Mouse (Mus musculus) left cerebral cortex, adult 9 months (tissue): Measurements from ENCODE around the gene Nfe2l2.
"Not testable (repeated sequence)": the region's sequence is repeated elsewhere in the genome, so short reads cannot be mapped to it uniquely, and the experiment has no call there.

ENCODE experiments used
- DNase-seq, 2 experiments: peaks; one replicate each; pipeline ENCODE4 v3.0.0; 2022; ENCODE audit warnings: low spot score in 2 of 2

The Nfe2l2 gene

DNA sequence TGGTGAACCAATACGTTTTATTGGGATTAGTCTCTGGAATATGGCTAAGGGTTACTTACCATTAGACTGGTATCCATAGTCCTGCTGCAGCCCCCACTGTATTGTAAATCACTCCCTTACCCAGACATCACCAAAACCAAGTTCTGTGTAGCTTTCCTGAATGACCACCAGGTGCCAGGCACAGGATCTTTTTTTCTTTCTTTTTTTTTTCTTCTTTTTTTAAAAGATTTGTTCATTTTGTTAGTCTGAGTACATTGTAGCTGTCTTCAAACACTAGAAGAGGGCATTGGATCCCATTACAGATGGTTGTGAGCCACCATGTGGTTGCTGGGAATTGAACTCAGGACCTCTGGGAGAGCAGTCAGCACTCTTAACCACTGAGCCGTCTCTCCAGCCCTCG is 8.6 kb upstream of the Nfe2l2 start:
- DNase-seq, result no peak

DNA sequence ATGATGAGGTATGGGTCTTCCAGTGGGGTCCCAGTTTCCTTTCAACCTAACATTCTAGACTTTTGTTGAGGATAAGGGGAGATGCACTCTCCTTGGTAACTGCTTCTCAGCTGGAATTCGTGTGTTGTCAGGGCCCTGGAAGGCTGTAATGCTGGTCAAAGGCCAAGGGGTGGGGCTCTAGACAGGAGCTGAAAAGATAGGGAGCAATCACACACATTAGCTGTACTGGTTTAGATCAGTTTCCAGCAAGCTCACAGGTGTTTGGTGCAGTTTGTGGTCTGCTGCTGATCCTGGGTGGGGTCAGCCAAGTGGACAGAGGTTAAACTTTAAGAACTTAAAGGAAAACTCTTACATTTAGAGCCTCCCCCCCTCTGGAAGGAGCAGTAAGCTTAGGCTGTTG is 3.0 kb upstream of the Nfe2l2 start:
- DNase-seq, result no peak

DNA sequence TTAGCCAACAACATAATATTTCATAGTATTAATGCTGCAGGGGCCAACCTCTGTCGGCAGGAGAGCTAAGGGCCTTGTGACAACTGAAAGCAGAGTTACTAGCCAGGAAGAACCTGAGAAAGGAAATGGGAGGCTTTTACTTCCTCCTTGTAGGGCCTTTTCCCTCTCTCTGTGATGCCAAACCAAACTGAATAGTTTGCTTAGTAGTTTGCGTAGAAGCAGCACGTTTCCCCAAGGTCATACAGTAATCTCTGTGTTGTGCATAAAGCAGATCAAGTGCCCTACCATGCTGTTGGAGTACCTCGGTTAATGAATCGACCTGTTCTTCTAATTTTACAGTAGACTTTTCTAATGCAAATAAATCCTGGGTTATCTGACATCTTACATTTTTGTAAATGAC is 2.0 kb upstream of the Nfe2l2 start:
- DNase-seq, result no peak

DNA sequence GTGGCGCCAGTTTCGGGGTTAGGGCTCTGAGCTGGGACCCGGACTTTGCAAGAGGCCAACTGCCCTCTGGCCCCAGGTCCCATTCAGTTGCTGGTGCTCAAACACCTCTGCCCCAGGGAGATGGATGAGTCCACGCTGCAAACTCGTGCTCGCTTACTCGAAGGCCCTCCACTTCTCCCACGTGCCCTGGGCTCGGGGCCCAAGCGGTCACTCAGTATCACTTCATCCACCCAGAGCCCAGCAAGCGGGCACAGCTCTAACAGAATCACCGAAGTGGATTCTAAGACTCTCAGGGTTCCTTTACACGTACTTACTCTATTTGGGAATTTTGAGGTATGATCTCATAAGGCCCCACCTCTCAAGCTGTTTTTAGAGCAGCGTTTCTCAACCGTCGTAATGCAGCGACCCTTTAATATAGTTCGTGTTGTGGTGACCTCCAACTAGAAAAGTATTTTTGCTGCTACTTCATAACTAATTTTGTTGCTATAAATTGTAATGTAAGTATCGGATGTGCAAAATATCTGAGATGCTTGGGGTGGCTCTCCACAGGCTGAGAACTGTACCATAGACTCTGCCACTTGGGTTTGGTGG is 816 bp upstream of the Nfe2l2 start:
- DNase-seq, result no peak

DNA sequence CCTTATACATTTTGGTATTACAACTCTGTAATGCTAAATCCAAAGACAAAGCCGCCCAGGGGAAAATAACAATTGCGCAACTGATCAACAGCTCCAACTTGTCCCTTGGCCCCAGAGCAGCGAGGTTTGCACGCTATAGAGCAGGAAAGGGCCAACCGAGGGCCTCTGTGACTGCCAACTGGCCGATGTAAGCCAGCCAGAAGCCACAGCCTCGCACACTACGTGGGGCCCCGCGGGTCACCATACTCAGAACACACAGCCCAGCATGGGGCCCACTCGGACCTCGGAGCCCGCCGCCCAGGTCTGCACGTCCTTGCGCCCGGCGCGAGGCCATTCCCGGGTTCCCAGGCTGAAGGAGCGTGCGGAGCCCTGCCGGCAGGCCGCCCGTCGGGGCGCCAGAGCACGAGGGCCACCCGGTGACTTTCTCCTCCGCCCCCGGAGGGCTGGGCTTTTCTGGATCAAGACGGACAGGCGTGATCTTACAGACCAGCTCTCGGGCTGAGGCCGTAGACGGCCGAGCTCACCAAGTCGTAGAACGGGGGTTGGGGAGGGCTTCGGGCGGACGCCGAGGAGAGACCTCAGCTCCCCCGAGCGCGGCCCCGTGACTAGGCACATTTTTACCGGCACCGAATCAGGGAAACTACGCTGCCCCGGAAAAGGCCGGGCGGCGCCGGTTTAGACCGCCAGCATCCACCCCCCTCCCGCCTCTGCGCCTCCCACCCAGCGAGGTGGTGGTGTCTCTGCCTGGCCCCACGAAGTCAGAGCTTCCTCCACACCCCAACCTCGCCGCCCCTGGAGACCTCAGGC is 863 bp downstream of the Nfe2l2 start:
- DNase-seq, result peak; percentile 42 to 76

DNA sequence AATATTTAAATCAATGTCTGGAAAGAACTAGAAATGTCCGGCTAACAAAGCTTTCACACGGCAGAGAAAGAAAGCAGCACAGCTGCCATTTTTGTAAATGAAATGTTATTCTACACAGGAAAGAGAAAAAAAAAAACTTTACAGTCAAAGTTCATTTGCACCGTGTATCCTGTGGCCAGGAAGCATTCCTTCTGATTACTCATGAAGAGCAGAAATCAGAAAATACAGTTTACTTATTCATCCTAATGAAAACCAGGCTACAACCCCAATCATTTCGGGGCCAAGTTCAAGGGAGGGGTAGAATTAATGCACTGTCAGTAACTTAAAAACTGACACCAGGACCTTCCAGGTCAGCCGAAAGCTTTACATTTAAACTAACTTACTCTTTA is 1.9 kb downstream of the Nfe2l2 start:
- DNase-seq, result no peak

DNA sequence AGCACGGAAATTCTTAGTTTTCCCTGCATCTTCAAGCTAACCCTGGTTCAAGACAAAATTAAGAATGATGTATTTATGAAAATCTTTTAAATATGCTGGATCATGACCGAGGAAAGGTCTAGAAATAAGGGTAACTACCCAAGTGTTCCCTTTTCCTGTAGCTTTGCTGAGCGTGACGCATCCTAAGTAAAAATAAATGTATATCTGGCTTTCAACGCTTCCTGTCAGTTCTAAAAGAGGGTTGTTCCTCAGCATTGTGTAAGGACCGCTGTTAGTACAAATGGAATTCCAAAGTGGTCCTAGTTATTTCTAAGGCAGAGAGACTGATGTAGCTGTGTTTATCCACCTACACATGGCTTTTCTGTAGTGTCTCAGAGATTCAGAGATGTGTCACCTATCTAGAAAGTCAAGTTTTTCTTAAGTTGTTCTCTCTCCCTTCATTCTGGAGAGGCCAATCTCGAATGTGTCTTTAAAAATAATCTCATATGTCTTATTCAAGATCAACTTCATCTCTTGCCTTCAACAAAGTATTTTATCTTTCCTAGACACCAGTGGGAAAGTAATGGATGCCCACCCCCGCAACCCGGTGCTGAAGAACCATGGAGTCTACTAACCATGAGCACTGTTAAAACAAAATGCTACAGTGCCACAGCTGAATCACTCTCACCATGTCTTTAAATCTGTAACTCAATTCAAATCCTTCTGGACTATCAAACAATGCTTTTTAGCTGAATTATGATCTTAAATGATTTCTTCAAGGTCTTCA is 2.4 kb downstream of the Nfe2l2 start:
- no peak for DNase-seq

DNA sequence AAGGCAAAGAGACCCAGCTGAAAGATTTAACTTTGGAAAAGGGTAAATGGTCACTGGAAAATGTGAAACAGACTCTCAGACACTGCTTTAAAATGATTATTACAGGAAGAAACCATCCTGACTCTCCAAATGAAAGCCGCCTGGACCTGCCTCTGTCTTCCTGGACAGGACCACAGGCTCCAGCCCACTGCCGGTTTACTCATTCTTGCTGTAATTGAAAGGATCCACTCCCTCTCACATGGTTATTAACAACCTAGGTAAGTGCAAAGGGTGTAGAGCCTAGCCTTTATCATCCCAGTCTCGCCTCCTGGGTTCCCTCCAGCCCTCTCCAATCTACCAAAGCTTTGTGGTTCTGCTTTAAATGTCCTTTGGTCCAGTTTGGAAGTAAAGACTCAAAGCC is 3.2 kb downstream of the Nfe2l2 start:
- DNase-seq, result no peak

DNA sequence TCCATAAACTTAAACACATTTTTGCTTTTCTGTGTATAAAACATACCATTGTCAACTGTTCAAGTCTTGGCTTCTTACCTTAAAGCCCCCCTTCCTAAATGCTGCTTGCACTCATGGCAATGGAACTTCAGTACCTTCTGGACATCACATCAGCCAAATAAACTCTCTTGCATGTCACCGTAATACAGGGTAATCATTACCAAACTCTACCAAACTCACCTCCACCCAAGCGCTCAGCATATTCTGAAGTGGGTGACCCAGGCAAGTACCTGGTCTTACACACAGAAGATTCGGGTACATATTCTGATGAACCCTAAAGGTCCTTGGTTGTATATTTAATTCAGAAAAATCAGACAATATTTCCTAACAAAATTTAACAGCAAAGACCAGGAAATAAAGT is 3.9 kb downstream of the Nfe2l2 start:
- no peak for DNase-seq

DNA sequence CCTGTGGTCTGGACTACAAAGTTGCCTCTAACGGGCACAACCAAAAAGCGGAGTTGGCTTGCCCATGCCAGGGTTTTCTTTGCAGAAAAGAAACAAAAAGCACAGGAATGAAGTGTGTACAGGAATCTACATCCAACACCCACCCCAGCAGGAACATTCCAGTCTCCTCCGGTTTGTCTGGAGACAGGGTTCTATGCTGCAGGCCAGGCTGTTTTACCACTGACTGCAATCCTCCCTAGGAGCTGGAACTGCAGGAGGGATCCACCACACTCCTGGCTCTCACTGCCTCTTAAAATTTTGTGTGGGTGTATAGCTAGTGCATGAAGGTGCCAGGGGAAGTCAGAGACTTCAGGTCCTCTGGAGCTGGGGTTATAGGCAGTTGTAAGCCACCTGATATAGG is 5.6 kb downstream of the Nfe2l2 start:
- no peak for DNase-seq

DNA sequence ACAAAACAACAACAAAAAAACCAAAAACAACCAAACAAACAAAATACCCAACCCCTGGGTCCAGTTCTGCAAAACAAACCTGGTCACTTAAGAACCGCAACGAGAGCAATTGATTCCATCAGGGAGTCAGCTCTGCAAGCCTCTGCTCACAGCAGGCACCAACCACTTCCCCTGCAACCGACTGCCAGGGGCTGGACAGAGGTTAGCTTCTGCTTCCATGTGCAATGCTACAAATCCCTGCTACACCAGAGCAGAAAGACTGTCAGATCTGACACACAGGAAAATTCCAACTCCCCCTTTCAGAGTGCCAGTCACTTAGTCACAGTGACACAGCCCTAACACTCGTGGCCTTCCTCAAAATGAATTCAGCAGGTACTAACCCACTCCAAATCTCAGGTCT is 6.4 kb downstream of the Nfe2l2 start:
- DNase-seq, result no peak

DNA sequence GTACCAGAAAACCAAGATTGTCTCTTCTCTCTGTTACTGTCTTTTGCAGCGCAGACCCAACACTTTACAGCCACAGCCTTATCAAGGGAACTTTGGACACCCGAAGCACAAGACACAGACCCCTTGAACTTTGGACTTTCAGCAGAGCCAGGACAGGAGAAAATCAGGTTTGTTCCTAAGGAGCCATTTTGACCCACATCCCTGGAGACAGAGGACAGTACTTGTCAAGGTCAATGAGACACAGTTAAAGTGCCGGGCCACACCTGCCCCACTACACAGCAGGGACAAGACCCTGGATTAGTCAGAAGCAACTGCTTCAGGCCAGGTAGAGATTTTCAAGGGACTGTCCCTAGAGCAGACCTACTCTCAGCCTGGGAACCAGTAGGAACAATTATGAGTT is 7.2 kb downstream of the Nfe2l2 start:
- DNase-seq, result no peak

DNA sequence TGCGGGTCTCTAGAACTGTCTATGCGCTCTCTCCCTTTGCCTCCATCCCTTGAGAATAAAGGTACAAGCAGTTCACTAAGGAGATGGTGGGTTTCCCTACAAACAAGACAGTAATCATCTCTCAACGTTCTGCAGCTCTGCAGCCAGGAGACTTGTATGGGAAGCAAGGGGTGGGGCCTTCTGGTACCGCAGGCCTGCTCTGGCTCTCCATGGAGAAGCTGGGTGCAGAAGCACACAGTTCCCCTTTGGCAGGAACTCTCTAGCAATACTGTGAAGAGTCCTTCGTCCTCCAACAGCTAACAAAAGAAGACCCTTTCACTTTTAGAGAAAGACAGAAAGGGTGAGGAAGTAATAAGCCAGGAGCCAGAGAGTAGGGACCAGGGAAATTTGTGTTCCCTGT is 8.1 kb downstream of the Nfe2l2 start:
- DNase-seq, result no peak

DNA sequence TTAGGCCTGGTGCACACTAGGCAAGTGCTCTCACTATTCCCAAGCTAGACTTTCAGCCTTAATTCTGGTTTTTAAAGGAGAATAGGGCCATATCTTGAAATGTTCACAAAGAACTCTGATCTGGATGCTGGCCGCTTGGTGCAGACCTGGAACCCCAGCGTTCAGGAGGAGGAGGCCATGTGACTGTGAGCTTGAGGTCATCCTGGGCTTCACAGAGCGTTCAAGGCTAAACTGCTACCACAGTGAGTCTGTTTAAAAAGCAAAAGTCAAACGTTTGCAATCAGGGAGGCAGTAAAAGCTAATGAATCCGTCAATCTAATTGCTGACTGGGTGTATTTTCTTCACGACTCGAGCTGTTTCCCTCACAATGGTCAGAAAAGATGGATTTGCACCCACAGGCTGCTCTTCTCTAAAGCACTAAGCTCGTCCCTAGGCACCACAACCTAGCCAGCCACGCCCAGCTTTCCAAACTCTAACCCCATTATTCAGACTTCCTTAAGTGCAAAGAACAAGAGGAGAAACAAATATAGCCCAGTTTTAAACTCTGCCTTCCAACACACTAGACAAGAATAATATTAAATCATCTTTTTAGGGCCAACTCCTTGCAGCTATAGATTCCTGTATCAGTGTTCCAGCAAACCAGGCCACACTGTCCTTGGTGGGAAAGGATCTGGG is 8.6 kb downstream of the Nfe2l2 start:
- no peak for DNase-seq

DNA sequence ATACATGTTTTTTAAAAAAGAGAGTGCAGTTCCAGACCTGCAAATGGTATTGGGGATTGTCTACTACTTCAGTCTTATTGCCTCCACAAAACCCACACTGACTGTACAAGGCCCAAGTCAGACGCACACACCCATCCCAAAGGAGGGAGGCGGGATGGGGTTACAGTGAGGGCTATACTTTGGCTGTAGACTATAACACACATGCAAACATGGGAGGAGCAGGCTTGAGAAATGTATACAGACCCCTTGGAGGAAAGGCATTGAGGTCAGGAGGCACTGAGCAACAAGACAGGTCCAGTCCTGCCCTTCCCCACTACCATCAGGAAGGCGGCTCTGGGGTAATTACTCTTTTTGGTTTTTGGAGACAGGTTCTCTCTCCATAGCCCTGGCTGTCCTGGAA is 9.5 kb downstream of the Nfe2l2 start:
- not testable (repeated sequence) for DNase-seq

DNA sequence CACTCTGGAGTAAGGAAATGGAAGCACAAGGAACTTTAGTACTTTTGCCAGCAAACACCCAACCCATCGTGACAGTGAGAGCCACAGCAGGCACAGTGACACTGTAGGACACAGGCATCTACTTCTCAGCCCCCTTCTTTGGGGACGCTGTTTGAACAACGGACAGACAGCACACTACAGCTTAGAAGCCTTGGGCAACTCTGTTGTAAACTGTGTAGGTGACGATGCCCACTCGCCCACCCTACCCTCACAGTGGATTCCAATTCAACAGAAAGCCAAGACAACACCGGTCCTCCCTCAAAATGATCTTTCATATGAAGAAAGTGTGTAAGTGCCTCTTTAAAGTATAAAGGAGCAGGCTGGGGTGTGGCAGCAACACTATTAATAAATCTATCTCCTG is 12.1 kb downstream of the Nfe2l2 start:
- DNase-seq, result no peak

DNA sequence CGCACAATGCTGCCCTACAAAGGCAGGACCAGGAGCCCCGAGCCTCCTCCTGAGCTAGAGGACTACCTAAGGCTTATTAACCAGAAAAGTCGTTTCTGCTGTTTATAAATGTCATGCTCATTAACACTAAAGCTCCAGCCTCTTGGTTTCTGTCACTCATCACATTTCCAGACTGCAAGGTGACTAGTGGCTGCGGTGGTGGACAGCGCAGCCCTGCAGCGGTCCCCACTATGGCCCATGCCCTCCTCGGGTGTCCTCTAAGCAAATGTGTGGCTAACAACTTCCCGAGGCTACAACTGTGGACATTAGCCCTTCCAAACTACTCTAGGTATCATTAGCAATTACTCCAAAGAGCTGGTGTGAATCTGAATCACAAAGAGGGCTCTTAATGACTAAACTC is 13.1 kb downstream of the Nfe2l2 start:
- DNase-seq, result no peak

DNA sequence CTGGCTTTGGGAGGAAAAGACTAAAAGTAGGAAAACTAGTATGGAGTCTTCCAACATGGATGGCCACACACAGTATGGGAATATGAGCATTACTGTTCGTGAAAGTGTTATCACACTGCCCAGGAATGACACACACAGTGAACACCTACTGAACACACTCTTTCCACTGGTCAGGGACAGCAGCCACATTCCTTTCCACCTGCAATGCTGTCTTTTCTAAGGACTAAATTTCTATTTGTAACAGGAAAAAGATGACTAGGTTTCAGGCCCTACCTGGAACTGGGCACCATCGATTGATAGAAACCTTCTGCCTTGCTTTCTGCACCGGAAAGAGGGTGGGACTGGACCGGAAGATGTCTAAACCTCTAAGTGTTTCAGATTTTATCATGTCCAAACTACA is 13.8 kb downstream of the Nfe2l2 start:
- DNase-seq, result no peak

DNA sequence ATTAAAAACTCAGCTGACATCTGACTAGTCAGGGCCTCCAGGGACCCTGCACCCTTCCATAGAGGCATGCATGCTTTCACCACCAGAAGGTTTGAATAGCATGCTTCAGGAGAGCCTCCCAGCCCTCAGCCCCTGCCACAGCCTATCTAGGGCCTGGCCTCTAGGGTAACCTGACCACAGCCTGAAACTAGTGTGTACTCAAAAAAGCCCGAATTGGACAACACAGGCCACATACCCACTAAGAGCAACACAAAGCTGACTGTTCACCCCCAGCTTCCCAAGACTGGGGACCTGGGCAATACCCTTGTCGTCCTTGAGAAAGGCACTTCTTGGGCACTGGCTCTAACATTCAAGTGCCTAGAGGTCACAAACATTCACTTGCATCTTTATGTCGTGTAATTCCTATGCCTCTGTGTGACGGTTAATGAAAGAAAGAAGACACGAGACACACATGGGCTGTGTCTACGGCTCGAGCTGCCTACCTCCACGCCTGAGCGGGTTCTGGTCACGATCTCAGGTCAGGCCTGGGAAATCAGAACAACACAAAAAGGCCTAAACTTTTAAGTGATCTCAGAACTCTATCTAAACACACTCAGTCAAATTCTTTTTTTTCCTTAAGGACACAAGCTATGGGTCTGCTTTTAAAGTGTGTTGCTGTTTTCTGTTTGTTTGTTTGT is 14.8 kb downstream of the Nfe2l2 start:
- DNase-seq, result no peak

DNA sequence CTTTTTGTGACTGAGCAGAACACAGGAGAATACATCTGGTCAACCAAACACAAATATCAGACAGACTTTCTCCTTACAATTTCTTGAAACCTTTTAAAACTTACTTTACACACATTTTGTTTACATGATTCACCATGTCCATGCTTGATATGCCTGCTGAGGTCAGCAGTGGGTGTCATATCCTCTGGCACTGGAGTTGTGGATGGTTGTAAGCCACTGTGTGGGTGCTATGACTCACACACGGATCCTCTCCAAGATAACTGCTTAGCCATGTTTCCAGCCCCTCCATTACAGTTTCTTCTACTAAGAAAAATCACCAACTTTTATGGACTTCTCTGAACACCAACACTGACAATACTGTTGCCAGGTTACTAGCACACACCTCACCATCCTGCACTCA is 15.5 kb downstream of the Nfe2l2 start:
- no peak for DNase-seq

DNA sequence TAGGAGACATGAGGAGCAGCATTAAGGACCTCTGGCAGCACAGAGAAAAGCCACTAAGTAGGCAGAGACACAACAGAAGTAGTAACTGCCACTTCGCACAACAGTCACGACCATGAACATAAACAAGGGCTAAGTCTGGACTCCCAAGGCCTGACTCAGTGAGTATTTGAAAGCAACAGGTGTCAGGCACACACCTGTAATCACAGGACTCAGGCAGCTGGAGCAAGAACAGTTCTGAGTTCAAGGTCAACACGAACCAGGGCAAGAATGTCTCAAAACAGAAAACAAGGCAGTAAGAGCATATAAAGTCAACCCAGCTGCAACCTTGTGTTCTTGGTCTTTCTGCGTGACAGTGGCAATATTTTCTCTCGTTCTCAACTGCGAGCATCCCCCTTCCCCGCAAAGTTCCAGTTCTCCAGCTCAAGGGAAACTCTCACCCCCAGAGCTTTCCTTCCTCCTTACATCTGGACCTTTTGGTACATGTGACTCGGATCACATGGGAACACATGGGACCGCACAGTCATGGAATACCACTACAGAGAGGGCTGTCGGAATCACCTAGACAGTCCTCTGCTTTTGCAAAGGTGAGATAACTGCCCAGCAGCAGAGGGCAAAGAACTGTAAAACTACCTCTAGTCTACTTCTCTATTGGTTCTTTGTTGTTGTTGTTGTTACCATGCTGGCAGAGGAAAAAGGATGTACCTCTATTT is 17.2 kb downstream of the Nfe2l2 start:
- no peak for DNase-seq
